In the genomic region with DNA sequence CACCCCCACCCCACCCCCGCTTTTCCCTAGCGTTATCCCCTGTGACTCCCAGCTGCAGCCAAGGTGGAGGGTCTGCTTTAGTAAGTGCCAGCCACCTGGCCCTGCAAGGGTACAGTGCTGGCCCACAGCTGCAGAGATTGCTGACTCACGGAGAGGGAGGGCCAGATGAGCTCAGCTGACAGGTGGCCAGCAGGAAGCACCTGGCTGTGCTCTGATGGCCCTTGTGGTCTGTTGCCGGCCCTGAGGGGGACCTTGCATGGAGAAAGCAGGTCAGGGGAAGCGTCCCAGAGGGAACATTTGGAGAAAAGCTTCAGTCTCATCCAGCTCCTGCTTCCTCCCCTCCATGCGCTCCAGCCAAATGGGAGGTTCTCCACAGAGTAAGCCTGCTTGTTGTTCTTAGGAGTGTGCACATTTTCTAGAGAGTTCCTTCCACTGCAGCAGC, we compare ENCODE assay signal across 9 mouse cellular contexts.
A peak's percentile ranks its signal among the peaks of the same experiment; 100 is the strongest.
DNase-seq lines count a peak whose midpoint lies in the region; ATAC-seq and TF ChIP-seq lines count a peak whose summit lies in the region.
"Had no signal": no experiment of that assay in that cellular context is flagged by ENCODE, and none has a peak within 500 bp of the region (broad histone marks: within the 10 kb centered on the region; RNA-seq: fewer than 3 reads in every experiment).

No protein-coding gene starts in this region.

- H3K36me3 ChIP-seq in lung, postnatal 0 days (ENCODE audit: insufficient read depth, low read length) = no peaks in the 10 kb centered on the region

- peak overlapping the region; percentile 11; the same call in 1 of the 2 replicates for H3K4me2 ChIP-seq in lung, postnatal 0 days (replicated peaks; ENCODE audit: low read depth, low read length)

- H3K4me1 ChIP-seq in lung, postnatal 0 days (ENCODE audit: insufficient read depth, low read depth, low read length) = peaks cover 3% of the 10 kb centered on the region; the same call in 1 of the 2 replicates

- peak; percentile 1 for DNase-seq in layer of hippocampus, adult 8-10 months (ENCODE audit: low spot score in 2 of 2)
- no peak for DNase-seq in layer of hippocampus, adult 11-12 months (ENCODE audit: low spot score)
- DNase-seq in embryo, embryonic 11.5 days (ENCODE audit: low read depth, low spot score) = peak; percentile 23
- peak; percentile 12 for DNase-seq in heart, postnatal 25 days (ENCODE audit: low spot score)
- DNase-seq in lung, postnatal 0 days (ENCODE audit: low spot score) = peak; percentile 12
- DNase-seq in urinary bladder, postnatal 25 days (ENCODE audit: low spot score) = peak; percentile 11
- no peak for DNase-seq in frontal cortex, postnatal 10 days (ENCODE audit: low spot score in 2 of 2)
- no peak for DNase-seq in spleen, postnatal 14 days (ENCODE audit: low spot score in 2 of 2)

- ATAC-seq in lung, postnatal 0 days = peak; percentile 49
- ATAC-seq: Patski had no signal

- intact Hi-C loops in heart, postnatal 25 days (cut with DNase I) = no loop called here

- TF ChIP-seq EP300 in lung, postnatal 0 days (IDR thresholded peaks at IDR 0.05) = no peak

- H3K27ac ChIP-seq in lung, postnatal 0 days (ENCODE audit: low read length) = no peak overlapping the region

- 11% methylated on average over 5 of the region's 6 CpGs for WGBS in lung, postnatal 0 days

- no peak overlapping the region for H3K4me3 ChIP-seq in lung, postnatal 0 days (ENCODE audit: low read depth, low read length)

- H3K9me3 ChIP-seq in lung, postnatal 0 days (ENCODE audit: low read length) = no peaks in the 10 kb centered on the region

- no peaks in the 10 kb centered on the region for H3K27me3 ChIP-seq in lung, postnatal 0 days (replicated peaks; ENCODE audit: insufficient read depth, low read length)
- H3K27me3 ChIP-seq: Patski had no signal

- TF ChIP-seq CTCF in lung, postnatal 0 days (IDR thresholded peaks at IDR 0.05) = no peak

- no peak overlapping the region for H3K9ac ChIP-seq in lung, postnatal 0 days (replicated peaks; ENCODE audit: low read depth)

Comparison
In these comparisons a context has a peak if more than half of its experiments do, and no peak if none do; other contexts are left out.
1. DNase-seq: peak in layer of hippocampus, adult 8-10 months (2 of 2), embryo, embryonic 11.5 days (single experiment), heart, postnatal 25 days (single experiment), lung, postnatal 0 days (single experiment) and urinary bladder, postnatal 25 days (single experiment); none in layer of hippocampus, adult 11-12 months (single experiment), frontal cortex, postnatal 10 days (0 of 2) and spleen, postnatal 14 days (0 of 2).